Mouse (Mus musculus) heart, postnatal 36 days (tissue): ENCODE results near the gene Coa7. TPM values are rescaled to one million over a fixed set of nuclear protein-coding genes. Genes with fewer than 3 reads are reported as not detected.

Source experiments
- DNase-seq, 2 experiments: peaks; one replicate each; pipeline ENCODE4 v3.0.0; 2021 to 2022
- intact Hi-C: fragments of 180-260 bp; cut with DNase I; formaldehyde crosslinking; loops from one replicate; pipeline ENCODE4 v1.15.1; 2025
- total RNA-seq, 2 experiments: library from RNA; stranded (reverse); gene quantifications; 2 replicates each; pipeline ENCODE4 v1.2.3; 2021

Gene Coa7
- total RNA-seq, 2 experiments from 2014 or later, result 31.8 to 38.1 TPM

GRCm38 (mm10) chr4:108370409-108370808 lies 42.5 kb downstream of the Coa7 start:
- no peak for DNase-seq
- intact Hi-C loops, result no loop called here

GRCm38 (mm10) chr4:108371421-108371820 lies 43.5 kb downstream of the Coa7 start:
- DNase-seq, result no peak
- intact Hi-C loops, result no loop called here

DNA sequence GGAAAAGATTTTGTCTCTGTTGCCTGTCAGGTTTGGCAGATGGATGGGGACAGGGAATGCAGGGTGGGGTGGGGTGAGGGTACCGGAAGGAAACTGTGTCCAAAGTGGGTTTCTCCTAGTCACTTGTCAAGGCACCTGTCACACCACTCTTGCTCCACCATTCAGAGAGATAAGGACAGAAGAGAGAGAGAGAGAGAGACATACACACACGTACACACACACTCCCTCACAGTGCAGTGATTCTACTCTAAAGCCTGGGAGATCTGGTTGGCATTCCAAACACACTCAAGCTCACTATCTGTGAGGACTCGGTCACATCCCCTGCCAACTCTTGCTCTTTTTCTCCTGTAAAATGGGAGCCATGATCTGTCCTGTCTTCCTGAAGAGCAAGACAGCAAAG lies 44.2 kb downstream of the Coa7 start:
- intact Hi-C loops, result no loop called here
- no peak for DNase-seq

GRCm38 (mm10) chr4:108379476-108379875 lies 51.5 kb downstream of the Coa7 start:
- no peak for DNase-seq
- intact Hi-C loops, result no loop called here

DNA sequence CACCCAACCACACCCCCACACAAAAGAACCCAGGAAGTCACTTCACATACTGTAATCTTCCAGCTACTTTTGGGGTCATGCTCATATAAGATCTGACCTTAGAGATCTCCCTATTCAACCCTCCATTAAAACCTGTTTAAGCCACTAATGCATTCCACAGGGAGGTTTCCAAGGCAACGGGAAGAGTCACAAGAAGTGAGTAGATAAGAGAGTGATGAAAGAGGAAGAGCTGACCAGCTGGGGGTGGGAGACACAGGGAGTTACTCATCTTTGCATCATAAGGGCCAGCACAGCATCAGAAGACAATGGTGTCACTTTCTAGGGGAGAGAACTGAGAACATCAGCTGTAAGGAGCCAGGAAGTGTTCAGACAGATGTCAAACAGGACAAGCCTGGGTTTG lies 52.2 kb downstream of the Coa7 start:
- intact Hi-C loops, result no loop called here
- DNase-seq, result no peak

- DNase-seq, result no peak
- intact Hi-C loops, result no loop called here
Measured at GRCm38 (mm10) chr4:108383183-108383714, 55.3 kb downstream of the Coa7 start, which contains the start of gene Shisal2a. Gene Shisal2a, minus strand, starts transcription at chr4:108383349.

DNA sequence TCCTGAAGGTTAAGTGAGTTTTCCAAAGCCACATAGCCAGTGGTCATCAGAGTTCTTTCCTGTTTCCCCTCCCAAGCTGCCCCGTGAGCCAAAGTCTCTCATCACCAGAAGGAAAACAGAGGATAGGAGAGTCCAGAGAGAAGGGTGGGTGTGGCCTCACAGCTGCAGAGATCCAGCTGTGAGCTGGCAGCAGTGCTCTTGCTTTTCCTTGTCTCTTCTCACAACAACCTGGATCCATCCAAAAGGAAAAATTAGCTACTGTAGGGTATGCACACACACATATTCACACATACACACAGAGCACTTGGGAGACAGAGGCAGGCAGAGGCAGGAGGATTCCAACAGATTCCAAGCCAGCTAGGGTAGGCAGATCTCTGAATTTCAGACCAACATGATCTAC lies 58.1 kb downstream of the Coa7 start:
- intact Hi-C loops, result loop anchor here (2.0 to 5.0 kb wide), 2 partner anchors 37 to 71 kb away; partner anchors contain the start of gene Tut4
- DNase-seq, result no peak

DNA sequence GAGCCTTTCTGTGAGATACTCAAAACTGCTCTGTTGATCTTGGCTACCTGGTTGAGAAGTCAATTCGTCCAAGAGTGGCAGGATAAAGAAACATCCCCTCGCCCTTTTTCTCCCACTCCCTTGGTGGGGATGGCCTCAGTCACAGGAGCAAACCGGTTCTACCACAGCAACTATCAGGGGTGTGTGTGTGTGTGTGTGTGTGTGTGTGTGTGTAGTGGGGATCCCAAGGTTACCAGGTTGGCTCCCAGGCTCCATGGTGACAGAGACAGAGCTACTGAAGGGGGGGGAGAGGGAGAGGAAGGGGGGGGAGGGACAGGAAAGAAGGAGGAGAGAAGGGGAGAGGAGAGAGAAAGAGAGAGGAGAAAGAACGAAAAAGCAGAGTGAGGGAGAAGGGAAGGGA lies 59.2 kb downstream of the Coa7 start:
- intact Hi-C loops, result loop anchor here (2.0 to 5.0 kb wide), 2 partner anchors 38 to 70 kb away; partner anchors contain the start of gene Tut4
- DNase-seq, result no peak

DNA sequence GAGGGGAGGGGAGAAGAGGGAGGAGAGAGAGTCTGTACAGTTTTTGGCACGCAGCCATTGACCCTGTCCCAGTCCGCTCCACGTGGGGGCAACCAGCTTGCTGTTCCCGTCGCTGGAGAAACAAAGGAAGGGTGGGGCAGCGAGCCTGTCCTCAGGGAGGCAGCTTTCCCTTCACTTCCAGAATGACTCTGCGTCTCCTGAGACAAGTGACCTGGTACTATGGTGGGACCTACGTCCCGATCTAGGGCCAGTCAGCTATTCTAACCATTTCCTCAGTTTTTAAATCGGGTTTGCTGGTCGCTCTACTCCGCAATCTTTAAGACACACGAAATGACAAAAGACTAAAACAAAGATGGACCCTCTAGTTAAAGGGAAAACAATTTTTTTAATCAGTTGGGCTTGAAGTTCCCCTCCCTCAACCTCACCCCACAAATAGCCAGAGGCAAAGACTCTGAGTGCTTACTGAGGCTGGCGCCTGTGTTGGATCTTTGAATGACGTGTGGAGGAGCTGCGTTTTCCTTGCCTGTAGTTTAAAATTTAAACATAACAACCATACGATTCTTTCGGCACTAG lies 59.8 kb downstream of the Coa7 start:
- DNase-seq, result peak; percentile 77
- intact Hi-C loops, result loop anchor here (1.0 to 5.0 kb wide), 3 partner anchors 19 to 70 kb away; partner anchors contain the start of genes Gpx7 and Tut4

DNA sequence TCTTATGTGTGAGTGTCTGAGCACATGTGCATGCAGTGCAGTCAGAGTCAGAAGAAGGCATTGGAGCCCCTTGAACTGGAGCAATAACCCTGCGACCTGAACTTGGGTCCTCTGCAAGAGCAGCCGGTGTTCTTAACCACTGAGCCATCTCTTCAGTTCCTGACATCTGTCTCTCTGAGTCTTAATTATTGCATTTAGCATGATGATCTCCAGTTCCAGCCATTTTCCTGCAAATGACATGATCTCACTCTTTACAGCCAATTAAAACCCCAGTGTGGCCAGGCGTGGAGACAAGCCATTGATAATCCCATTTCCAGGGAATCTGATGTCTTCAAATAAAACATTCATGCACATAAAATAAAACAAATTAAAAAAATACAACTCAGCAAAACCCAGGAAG lies 60.8 kb downstream of the Coa7 start:
- intact Hi-C loops, result loop anchor here (1.0 to 5.0 kb wide), 2 partner anchors 18 to 69 kb away; partner anchors contain the start of genes Gpx7 and Tut4
- DNase-seq, result no peak

DNA sequence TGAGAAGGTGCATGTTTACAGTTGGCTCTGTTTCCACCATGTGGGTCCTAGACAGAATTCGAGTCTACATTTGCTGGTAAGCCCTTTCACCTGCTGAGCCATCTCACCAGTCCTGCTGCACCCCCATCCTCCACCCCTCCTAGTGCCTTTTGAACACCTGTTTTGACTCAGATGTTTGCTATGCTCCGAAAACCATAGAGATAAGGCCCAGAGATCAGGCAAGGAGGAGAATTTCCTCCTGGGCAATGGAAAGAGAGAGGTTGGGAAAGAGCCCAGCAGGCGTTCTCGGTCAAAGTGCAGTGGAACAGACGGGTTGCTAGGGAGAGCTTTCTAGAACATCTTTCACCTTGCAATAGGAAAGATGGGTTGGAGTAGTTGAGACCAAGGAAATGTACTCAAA lies 63.2 kb downstream of the Coa7 start:
- intact Hi-C loops, result no loop called here
- DNase-seq, result no peak

Other genes with a start within 250 kb of the Coa7 start
- gene Podn, start 231.7 kb upstream of the Coa7 start, total RNA-seq, result 10 to 100 TPM; 25.6 to 26.3 TPM
- gene Scp2, start 183.1 kb upstream of the Coa7 start, total RNA-seq, result 100 to 1,000 TPM; 307 to 334 TPM
- 10 to 100 TPM; 30.6 to 33.2 TPM for gene Echdc2, start 162.7 kb upstream of the Coa7 start, total RNA-seq
- gene Zyg11a, start 110.1 kb upstream of the Coa7 start, total RNA-seq, result under 1 TPM in 1 of 2 experiments, not detected in 1; 0.14 TPM
- 10 to 100 TPM; 37.8 to 39.9 TPM for gene Zyg11b, start 27.0 kb upstream of the Coa7 start, total RNA-seq
- gene Shisal2a, start 55.2 kb downstream of the Coa7 start, total RNA-seq, result not detected
- 1 to 10 TPM; 8.9 to 9.9 TPM for gene Gpx7, start 78.8 kb downstream of the Coa7 start, total RNA-seq
- gene Tut4, start 131.3 kb downstream of the Coa7 start, total RNA-seq, result 10 to 100 TPM; 17.7 to 26.0 TPM